ENCODE assay signal across 13 mouse cellular contexts in genomic region chr2:45817945-45818719, GRCm38 (mm10).
DNase-seq lines count a peak whose midpoint lies in the region; ATAC-seq and TF ChIP-seq lines count a peak whose summit lies in the region.
"Had no signal": no experiment of that assay in that cellular context is flagged by ENCODE, and none has a peak within 500 bp of the region (broad histone marks: within the 10 kb centered on the region; RNA-seq: fewer than 3 reads in every experiment).

No protein-coding gene starts in this region.

- no peak for ATAC-seq in lung, embryonic 14.5 days (ENCODE audit: insufficient read depth)
- ATAC-seq: CD4-positive, CD25-positive, alpha-beta regulatory T cell, adult 4 months; hindbrain, postnatal 0 days had no signal

- DNase-seq in gastrocnemius, postnatal 25 days = peak; percentile 5
- DNase-seq in gastrocnemius, postnatal 36 days = no peak
- peak; percentile 65 for DNase-seq in lung, embryonic 14.5 days
- DNase-seq in lung, postnatal 4 days = no peak
- peak; percentile 58 for DNase-seq in brain, embryonic 14.5 days (ENCODE audit: low read depth)
- DNase-seq in heart, postnatal 4 days = peak; percentile 27
- DNase-seq in natural killer cell, adult 2 months (ENCODE audit: low spot score in 2 of 2) = no peak
- DNase-seq: adrenal gland, postnatal 25 days; cerebellum, postnatal 25 days; kidney, adult 9 months had no signal

- no peak overlapping the region for H3K4me2 ChIP-seq in lung, embryonic 14.5 days
- H3K4me2 ChIP-seq: limb, embryonic 13.5 days had no signal

- WGBS in lung, embryonic 14.5 days = 53% methylated on average over 8 of the region's 8 CpGs

- H3K27me3 ChIP-seq in lung, embryonic 14.5 days (ENCODE audit: insufficient read depth, low read length) = no peaks in the 10 kb centered on the region
- H3K27me3 ChIP-seq: limb, embryonic 13.5 days had no signal

- peak overlapping the region; percentile 56; the same call in 1 of the 2 replicates for H3K27ac ChIP-seq in lung, embryonic 14.5 days (ENCODE audit: low read depth)
- H3K27ac ChIP-seq: hindbrain, postnatal 0 days; limb, embryonic 13.5 days had no signal

- no peak for TF ChIP-seq CTCF in lung, embryonic 14.5 days (IDR thresholded peaks at IDR 0.05; ENCODE audit: low read depth)
- TF ChIP-seq CTCF in brain, embryonic 14.5 days (IDR thresholded peaks at IDR 0.05; ENCODE audit: borderline replicate concordance, extremely low read depth, insufficient read depth, insufficient read length) = no peak

- no peak overlapping the region for H3K4me3 ChIP-seq in lung, embryonic 14.5 days (ENCODE audit: low read depth, low read length)
- H3K4me3 ChIP-seq: limb, embryonic 13.5 days had no signal

- no peaks in the 10 kb centered on the region for H3K4me1 ChIP-seq in lung, embryonic 14.5 days (ENCODE audit: insufficient read depth)
- H3K4me1 ChIP-seq: limb, embryonic 13.5 days had no signal

- no peaks in the 10 kb centered on the region for H3K9me3 ChIP-seq in lung, embryonic 14.5 days (ENCODE audit: low read depth, low read length)
- H3K9me3 ChIP-seq: limb, embryonic 13.5 days had no signal

- TF ChIP-seq POLR2A in brain, embryonic 14.5 days (IDR thresholded peaks at IDR 0.05; ENCODE audit: borderline replicate concordance, extremely low read depth, insufficient read depth, insufficient read length, poor library complexity, severe bottlenecking) = no peak

- intact Hi-C loops in gastrocnemius, postnatal 36 days (cut with DNase I) = no loop called here

- no peaks in the 10 kb centered on the region for H3K36me3 ChIP-seq in lung, embryonic 14.5 days (ENCODE audit: insufficient read depth)
- H3K36me3 ChIP-seq: limb, embryonic 13.5 days had no signal

- H3K9ac ChIP-seq in lung, embryonic 14.5 days = no peak overlapping the region
- H3K9ac ChIP-seq: limb, embryonic 13.5 days had no signal

Comparison
In these comparisons a context has a peak if more than half of its experiments do, and no peak if none do; other contexts are left out.
1. DNase-seq: peak in gastrocnemius, postnatal 25 days (single experiment), lung, embryonic 14.5 days (single experiment), brain, embryonic 14.5 days (single experiment) and heart, postnatal 4 days (single experiment); none in gastrocnemius, postnatal 36 days (0 of 2), lung, postnatal 4 days (0 of 2) and natural killer cell, adult 2 months (0 of 2).